Mouse (Mus musculus): Measurements from ENCODE around the gene Ndfip2.

GRCm38 (mm10) chr14:105354121-105354520 is 95.7 kb downstream of the Ndfip2 start:
- TF ChIP-seq POLR2A (IDR thresholded peaks at IDR 0.05; ENCODE audit: borderline replicate concordance, extremely low read depth, low read depth, low read length) (no peak), CTCF (IDR thresholded peaks at IDR 0.05; ENCODE audit: insufficient read depth, low read length) (no peak)

All from lung, adult 2 months (tissue).